Mouse (Mus musculus): Measurements from ENCODE around the gene Hist2h2ab. TPM values are rescaled to one million over a fixed set of nuclear protein-coding genes. Genes with fewer than 3 reads are reported as not detected.

Gene Hist2h2ab
- total and polyA plus RNA-seq, 3 experiments, result 0.72 to 234 TPM; not detected in 1

- TF ChIP-seq RCOR1 (IDR thresholded peaks at IDR 0.05; ENCODE audit: low read depth, low read length) (no peak), MAZ (IDR thresholded peaks at IDR 0.05; ENCODE audit: low read depth, low read length) (no peak), TBP (IDR thresholded peaks at IDR 0.05; ENCODE audit: low read depth, low read length) (no peak), KAT2A (conservative IDR thresholded peaks at IDR 0.05; ENCODE audit: low read depth, low read length) (no peak), TAL1 (IDR thresholded peaks at IDR 0.05; ENCODE audit: low read length) (no peak), GABPA (IDR thresholded peaks at IDR 0.05; ENCODE audit: low read depth, low read length) (no peak), HCFC1 (IDR thresholded peaks at IDR 0.05; ENCODE audit: low read depth, low read length) (no peak), SIN3A (IDR thresholded peaks at IDR 0.05; ENCODE audit: low read length) (no peak), MYB (IDR thresholded peaks at IDR 0.05; ENCODE audit: low read depth, low read length) (no peak), E2F4 (IDR thresholded peaks at IDR 0.05; ENCODE audit: borderline replicate concordance, low read depth, low read length) (no peak), USF2 (IDR thresholded peaks at IDR 0.05; ENCODE audit: borderline replicate concordance in 1 of 2, insufficient read depth in 1 of 2, low read depth in 1 of 2, low read length in 2 of 2) (no peak), NRF1 (IDR thresholded peaks at IDR 0.05; ENCODE audit: insufficient read depth, low read depth, low read length, poor library complexity, severe bottlenecking) (no peak), ELF1 (IDR thresholded peaks at IDR 0.05; ENCODE audit: low read depth, low read length) (no peak), SMC3 (IDR thresholded peaks at IDR 0.05; ENCODE audit: low read depth, low read length) (no peak), MAX (IDR thresholded peaks at IDR 0.05; ENCODE audit: low read length) (no peak)
- Histone ChIP-seq H3K9me3 (replicated peaks; ENCODE audit: insufficient read depth, low read length) (no peaks in the 10 kb centered on the region), H3K4me1 (ENCODE audit: control insufficient read depth in 1 of 2, insufficient read depth in 2 of 2, low read length in 2 of 2) (peaks cover 18 to 44% of the 10 kb centered on the region in 2 experiments), H3K9ac (ENCODE audit: control insufficient read depth, low read depth, low read length, poor library complexity, severe bottlenecking) (no peak overlapping the region), H3K4me3 (ENCODE audit: control insufficient read depth in 1 of 2, insufficient read depth in 1 of 2, low read depth in 2 of 2, low read length in 2 of 2) (no peak overlapping the region), H3K27me3 (ENCODE audit: control insufficient read depth in 1 of 2, insufficient read depth in 2 of 2, low read length in 2 of 2) (no peaks in the 10 kb centered on the region), H3K36me3 (ENCODE audit: control insufficient read depth in 1 of 2, insufficient read depth in 2 of 2, low read length in 2 of 2) (peaks cover 0 to 43% of the 10 kb centered on the region in 2 experiments; a peak in 2 of 4 replicates), H3K79me2 (ENCODE audit: control insufficient read depth, insufficient read depth, low read length, poor library complexity) (no peaks in the 10 kb centered on the region), H3K27ac (ENCODE audit: control insufficient read depth, low read depth, low read length) (no peak overlapping the region)
- DNase-seq (ENCODE audit: low read depth, low spot score), result no peak
Measured at GRCm38 (mm10) chr3:96228828-96229227, 9.2 kb downstream of the Hist2h2ab start.

- no peak overlapping the region for H3K9ac ChIP-seq (ENCODE audit: control insufficient read depth, low read depth, low read length, poor library complexity, severe bottlenecking)
- DNase-seq (ENCODE audit: low read depth, low spot score), result peak; percentile 45
- TF ChIP-seq MYB (IDR thresholded peaks at IDR 0.05; ENCODE audit: low read depth, low read length), result no peak
- TF ChIP-seq POLR2AphosphoS2 (IDR thresholded peaks at IDR 0.05; ENCODE audit: low read length), result no peak
- TF ChIP-seq SIN3A (IDR thresholded peaks at IDR 0.05; ENCODE audit: low read length), result no peak
- no peak for TF ChIP-seq UBTF (IDR thresholded peaks at IDR 0.05; ENCODE audit: borderline replicate concordance, insufficient read depth, low read depth, low read length)
- no peak for TF ChIP-seq MAFK (IDR thresholded peaks at IDR 0.05; ENCODE audit: borderline replicate concordance, low read depth, low read length)
- TF ChIP-seq E2F4 (IDR thresholded peaks at IDR 0.05; ENCODE audit: borderline replicate concordance, low read depth, low read length), result no peak
- no peak for TF ChIP-seq MXI1 (IDR thresholded peaks at IDR 0.05; ENCODE audit: low read depth, low read length)
- no peak for TF ChIP-seq KAT2A (conservative IDR thresholded peaks at IDR 0.05; ENCODE audit: low read depth, low read length)
- no peak for TF ChIP-seq ETS1 (IDR thresholded peaks at IDR 0.05; ENCODE audit: low read depth, low read length)
- TF ChIP-seq TAL1 (IDR thresholded peaks at IDR 0.05; ENCODE audit: low read length), result no peak
- TF ChIP-seq CHD1 (IDR thresholded peaks at IDR 0.05; ENCODE audit: low read depth, low read length), result no peak
- no peak for TF ChIP-seq GATA1 (IDR thresholded peaks at IDR 0.05; ENCODE audit: low read depth, low read length)
- TF ChIP-seq SMC3 (IDR thresholded peaks at IDR 0.05; ENCODE audit: low read depth, low read length), result no peak
- TF ChIP-seq GABPA (IDR thresholded peaks at IDR 0.05; ENCODE audit: low read depth, low read length), result no peak
- TF ChIP-seq NRF1 (IDR thresholded peaks at IDR 0.05; ENCODE audit: insufficient read depth, low read depth, low read length, poor library complexity, severe bottlenecking), result no peak
- TF ChIP-seq MAX (IDR thresholded peaks at IDR 0.05; ENCODE audit: low read length), result no peak
- TF ChIP-seq POLR2AphosphoS5 (IDR thresholded peaks at IDR 0.05; ENCODE audit: borderline replicate concordance, low read depth, low read length), result no peak
- no peak for TF ChIP-seq NELFE (IDR thresholded peaks at IDR 0.05; ENCODE audit: low read depth, low read length)
- no peak overlapping the region for H3K4me3 ChIP-seq (ENCODE audit: control insufficient read depth in 1 of 2, insufficient read depth in 1 of 2, low read depth in 2 of 2, low read length in 2 of 2)
- peaks cover 15 to 32% of the 10 kb centered on the region in 2 experiments for H3K4me1 ChIP-seq (ENCODE audit: control insufficient read depth in 1 of 2, insufficient read depth in 2 of 2, low read length in 2 of 2)
- peaks cover 0 to 32% of the 10 kb centered on the region in 2 experiments; a peak in 2 of 4 replicates for H3K36me3 ChIP-seq (ENCODE audit: control insufficient read depth in 1 of 2, insufficient read depth in 2 of 2, low read length in 2 of 2)
- no peaks in the 10 kb centered on the region for H3K27me3 ChIP-seq (ENCODE audit: control insufficient read depth in 1 of 2, insufficient read depth in 2 of 2, low read length in 2 of 2)
- H3K27ac ChIP-seq (ENCODE audit: control insufficient read depth, low read depth, low read length), result no peak overlapping the region
- H3K9me3 ChIP-seq (replicated peaks; ENCODE audit: insufficient read depth, low read length), result no peaks in the 10 kb centered on the region
- no peaks in the 10 kb centered on the region for H3K79me2 ChIP-seq (ENCODE audit: control insufficient read depth, insufficient read depth, low read length, poor library complexity)
Measured at GRCm38 (mm10) chr3:96230404-96230803, 10.7 kb downstream of the Hist2h2ab start.

All from MEL (cell line).